Mouse (Mus musculus): Measurements from ENCODE around the gene H2-Q7.
"Not testable (repeated sequence)": the region's sequence is repeated elsewhere in the genome, so short reads cannot be mapped to it uniquely, and the experiment has no call there.

DNA sequence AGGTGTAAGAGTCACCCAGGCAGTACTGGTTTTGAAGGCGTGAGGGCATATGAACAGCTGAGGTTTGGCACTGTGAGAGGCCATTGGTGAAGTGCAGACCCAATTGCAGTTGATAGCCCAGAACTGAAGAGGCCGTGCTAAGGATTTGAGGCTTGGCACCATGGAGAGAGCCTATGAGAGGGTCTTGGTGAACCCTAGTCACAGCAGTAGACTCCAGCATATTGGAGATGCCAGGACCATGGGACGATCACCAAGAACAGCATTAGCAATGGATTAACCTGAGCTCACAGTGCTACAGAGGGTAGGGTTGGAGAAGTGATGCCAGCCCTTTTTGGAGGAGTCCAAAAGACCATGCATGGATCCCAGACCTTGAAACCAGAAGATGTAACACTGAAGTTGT lies 6.8 kb upstream of the H2-Q7 start:
- not testable (repeated sequence) for TF ChIP-seq POLR2A (IDR thresholded peaks at IDR 0.05; ENCODE audit: control insufficient read depth, extremely low read depth, insufficient read depth, low read length, poor library complexity); CTCF (IDR thresholded peaks at IDR 0.05; ENCODE audit: borderline replicate concordance, control insufficient read depth, extremely low read depth, insufficient read depth, low read length, poor library complexity)

Data from thymus, adult 2 months (tissue).